23 mouse cellular contexts compared by ENCODE assay signal in genomic region chr16:31603185-31603584, GRCm38 (mm10).
DNase-seq lines count a peak whose midpoint lies in the region; ATAC-seq lines count a peak whose summit lies in the region.
"Had no signal": no experiment of that assay in that cellular context is flagged by ENCODE, and none has a peak within 500 bp of the region (broad histone marks: within the 10 kb centered on the region; RNA-seq: fewer than 3 reads in every experiment).

No protein-coding gene starts in this region.

- no peak overlapping the region for H3K4me2 ChIP-seq in liver, embryonic 13.5 days
- H3K4me2 ChIP-seq in liver, embryonic 12.5 days: no peak overlapping the region
- H3K4me2 ChIP-seq in midbrain, embryonic 11.5 days: no peak overlapping the region
- no peak overlapping the region for H3K4me2 ChIP-seq in midbrain, embryonic 14.5 days (ENCODE audit: low read length)
- H3K4me2 ChIP-seq: embryonic facial prominence, embryonic 13.5 days; forebrain, embryonic 15.5 days; heart, embryonic 13.5 days; hindbrain, embryonic 14.5 days; limb, embryonic 12.5 days; neural tube, embryonic 13.5 days; stomach, embryonic 15.5 days had no signal

- 0 out of 2 replicates have a peak overlapping the region, but pooled peaks have one; percentile 27 for H3K27ac ChIP-seq in liver, embryonic 13.5 days
- H3K27ac ChIP-seq in liver, embryonic 12.5 days: no peak overlapping the region
- H3K27ac ChIP-seq in midbrain, embryonic 11.5 days (ENCODE audit: low read depth, low read length): no peak overlapping the region
- no peak overlapping the region for H3K27ac ChIP-seq in midbrain, embryonic 14.5 days (replicated peaks; ENCODE audit: low read depth, low read length)
- H3K27ac ChIP-seq: embryonic facial prominence, embryonic 13.5 days; forebrain, embryonic 10.5 days; forebrain, embryonic 15.5 days; heart, embryonic 13.5 days; hindbrain, embryonic 14.5 days; left cerebral cortex, adult 2 months; limb, embryonic 12.5 days; neural tube, embryonic 13.5 days; stomach, embryonic 15.5 days had no signal

- H3K4me1 ChIP-seq in liver, embryonic 13.5 days (replicated peaks): peaks cover 82% of the 10 kb centered on the region
- H3K4me1 ChIP-seq in liver, embryonic 12.5 days: peaks cover 83% of the 10 kb centered on the region
- no peaks in the 10 kb centered on the region for H3K4me1 ChIP-seq in midbrain, embryonic 11.5 days (ENCODE audit: control insufficient read depth, insufficient read depth, low read length)
- no peaks in the 10 kb centered on the region for H3K4me1 ChIP-seq in midbrain, embryonic 14.5 days (ENCODE audit: control insufficient read depth, insufficient read depth, low read length)
- H3K4me1 ChIP-seq: neural tube, embryonic 13.5 days had no signal

- ATAC-seq in liver, embryonic 13.5 days (ENCODE audit: low read depth): no peak
- no peak for ATAC-seq in liver, embryonic 12.5 days
- ATAC-seq in midbrain, embryonic 11.5 days (ENCODE audit: low FRiP score): no peak
- ATAC-seq in midbrain, embryonic 14.5 days (ENCODE audit: low FRiP score, low TSS enrichment): no peak
- no peak for ATAC-seq in activated CD4-positive, CD25-positive, alpha-beta regulatory T cell, adult 4 months
- ATAC-seq: forebrain, embryonic 15.5 days; intestine, postnatal 0 days; liver, postnatal 0 days had no signal

- no peak overlapping the region for H3K4me3 ChIP-seq in liver, embryonic 13.5 days (replicated peaks)
- H3K4me3 ChIP-seq in liver, embryonic 12.5 days: no peak overlapping the region
- no peak overlapping the region for H3K4me3 ChIP-seq in midbrain, embryonic 11.5 days (ENCODE audit: low read depth, low read length)
- H3K4me3 ChIP-seq in midbrain, embryonic 14.5 days (replicated peaks; ENCODE audit: low read depth, low read length): no peak overlapping the region
- H3K4me3 ChIP-seq: embryonic facial prominence, embryonic 13.5 days; forebrain, embryonic 10.5 days; forebrain, embryonic 15.5 days; heart, embryonic 13.5 days; left cerebral cortex, adult 2 months; limb, embryonic 12.5 days; neural tube, embryonic 13.5 days; stomach, embryonic 15.5 days had no signal

- H3K36me3 ChIP-seq in liver, embryonic 13.5 days: no peaks in the 10 kb centered on the region
- H3K36me3 ChIP-seq in liver, embryonic 12.5 days: no peaks in the 10 kb centered on the region
- H3K36me3 ChIP-seq in midbrain, embryonic 11.5 days (ENCODE audit: control insufficient read depth, insufficient read depth, low read length): no peaks in the 10 kb centered on the region
- no peaks in the 10 kb centered on the region for H3K36me3 ChIP-seq in midbrain, embryonic 14.5 days (ENCODE audit: control insufficient read depth, insufficient read depth, low read length)
- H3K36me3 ChIP-seq: embryonic facial prominence, embryonic 13.5 days; forebrain, embryonic 10.5 days; forebrain, embryonic 15.5 days; heart, embryonic 13.5 days; limb, embryonic 12.5 days; neural tube, embryonic 13.5 days; stomach, embryonic 15.5 days had no signal

- no peak overlapping the region for H3K9ac ChIP-seq in liver, embryonic 13.5 days
- no peak overlapping the region for H3K9ac ChIP-seq in liver, embryonic 12.5 days
- no peak overlapping the region for H3K9ac ChIP-seq in midbrain, embryonic 11.5 days (ENCODE audit: low read length)
- H3K9ac ChIP-seq in midbrain, embryonic 14.5 days (replicated peaks; ENCODE audit: low read length): no peak overlapping the region
- H3K9ac ChIP-seq: embryonic facial prominence, embryonic 13.5 days; forebrain, embryonic 15.5 days; heart, embryonic 13.5 days; hindbrain, embryonic 14.5 days; limb, embryonic 12.5 days; liver, postnatal 0 days; neural tube, embryonic 13.5 days; stomach, embryonic 15.5 days had no signal

- no peak for DNase-seq in liver, embryonic 13.5 days
- peak; percentile 10 for DNase-seq in midbrain, embryonic 11.5 days (ENCODE audit: low spot score, missing footprints)
- no peak for DNase-seq in midbrain, embryonic 14.5 days
- peak; percentile 65 for DNase-seq in Muller cell, postnatal 12 days (ENCODE audit: inconsistent ontology term)
- DNase-seq: adrenal gland, postnatal 25 days; cerebellum, adult 18-20 months; gastrocnemius, postnatal 25 days; heart, adult 11 months; heart, postnatal 10 days; kidney, postnatal 14 days; liver, postnatal 0 days had no signal

- WGBS in liver, embryonic 13.5 days (ENCODE audit: insufficient replicate concordance): 72% methylated on average over 11 of the region's 11 CpGs
- WGBS in liver, embryonic 12.5 days (ENCODE audit: insufficient replicate concordance): 71% methylated on average over 11 of the region's 11 CpGs
- WGBS in midbrain, embryonic 11.5 days: 86% methylated on average over 11 of the region's 11 CpGs
- 80% methylated on average over 11 of the region's 11 CpGs for WGBS in midbrain, embryonic 14.5 days

- H3K27me3 ChIP-seq in liver, embryonic 13.5 days: peaks cover 9% of the 10 kb centered on the region
- H3K27me3 ChIP-seq in liver, embryonic 12.5 days (replicated peaks): 0 out of 2 replicates have a peak, but pooled peaks cover 14% of the 10 kb centered on the region
- H3K27me3 ChIP-seq in midbrain, embryonic 11.5 days (ENCODE audit: control insufficient read depth, insufficient read depth, low read length): no peaks in the 10 kb centered on the region
- no peaks in the 10 kb centered on the region for H3K27me3 ChIP-seq in midbrain, embryonic 14.5 days (ENCODE audit: control insufficient read depth, insufficient read depth, low read length)
- H3K27me3 ChIP-seq: embryonic facial prominence, embryonic 13.5 days; forebrain, embryonic 15.5 days; heart, embryonic 13.5 days; limb, embryonic 12.5 days; neural tube, embryonic 13.5 days; stomach, embryonic 15.5 days had no signal

- no peaks in the 10 kb centered on the region for H3K9me3 ChIP-seq in liver, embryonic 13.5 days (replicated peaks)
- H3K9me3 ChIP-seq in liver, embryonic 12.5 days (replicated peaks): no peaks in the 10 kb centered on the region
- H3K9me3 ChIP-seq in midbrain, embryonic 11.5 days (ENCODE audit: control insufficient read depth, low read length): no peaks in the 10 kb centered on the region
- H3K9me3 ChIP-seq in midbrain, embryonic 14.5 days (ENCODE audit: control insufficient read depth, low read length): no peaks in the 10 kb centered on the region
- H3K9me3 ChIP-seq: embryonic facial prominence, embryonic 13.5 days; forebrain, embryonic 10.5 days; forebrain, embryonic 15.5 days; heart, embryonic 13.5 days; limb, embryonic 12.5 days; neural tube, embryonic 13.5 days; stomach, embryonic 15.5 days had no signal

Comparison
In these comparisons a context has a peak if more than half of its experiments do, and no peak if none do; other contexts are left out.
1. DNase-seq: peak in midbrain, embryonic 11.5 days (single experiment) and Muller cell, postnatal 12 days (single experiment); none in liver, embryonic 13.5 days (single experiment) and midbrain, embryonic 14.5 days (single experiment).